Mouse (Mus musculus) thymus, postnatal 0 days (tissue): ENCODE results near the gene Ece2. TPM values are rescaled to one million over a fixed set of nuclear protein-coding genes. Genes with fewer than 3 reads are reported as not detected.

Source experiments
- DNase-seq: peaks from one replicate; pipeline ENCODE4 v3.0.0-alpha.2; 2015; ENCODE audit warnings: low spot score
- polyA plus RNA-seq: library from polyadenylated mRNA; unstranded; fragments of >200 nt; fragmentation: Nextera tagmentation; extraction: Ambion mirVana; gene quantifications from 2 replicates; pipeline ENCODE4 v1.2.1, GENCODE M21; 2015

The Ece2 gene
- 0.08 and 0.23 TPM in 2 replicates for polyA plus RNA-seq

- no peak for DNase-seq
Observed at GRCm38 (mm10) chr16:20629731-20630634, at the start of gene Ece2. TSS of gene Ece2 (plus strand) at chr16:20629828.

GRCm38 (mm10) chr16:20589366-20589938, 40.2 kb upstream of the Ece2 start, which contains the start of gene Vwa5b2:
TSS of gene Vwa5b2 (plus strand) at chr16:20589471.
- no peak for DNase-seq

- DNase-seq, result no peak
Observed at GRCm38 (mm10) chr16:20589939-20590679, 39.5 kb upstream of the Ece2 start.

- DNase-seq, result no peak
Observed at GRCm38 (mm10) chr16:20590680-20591038, 39.0 kb upstream of the Ece2 start.

- DNase-seq, result no peak
Observed at GRCm38 (mm10) chr16:20591076-20591705, 38.4 kb upstream of the Ece2 start.

- no peak for DNase-seq
Observed at GRCm38 (mm10) chr16:20595060-20595673, 34.5 kb upstream of the Ece2 start.

- DNase-seq, result no peak
Observed at GRCm38 (mm10) chr16:20595737-20596136, 33.9 kb upstream of the Ece2 start.

GRCm38 (mm10) chr16:20596687-20597441, 32.8 kb upstream of the Ece2 start:
- no peak for DNase-seq

GRCm38 (mm10) chr16:20600511-20600910, 29.1 kb upstream of the Ece2 start:
- no peak for DNase-seq

- no peak for DNase-seq
Observed at GRCm38 (mm10) chr16:20604705-20605104, 24.9 kb upstream of the Ece2 start.

- peak; percentile 84 for DNase-seq
Observed at GRCm38 (mm10) chr16:20610501-20611356, 18.9 kb upstream of the Ece2 start.

GRCm38 (mm10) chr16:20611357-20612227, 18.0 kb upstream of the Ece2 start, which contains the start of the genes Eef1akmt4, Gm49333 and Alg3:
TSS of gene Eef1akmt4 (plus strand) at chr16:20611593.
TSS of gene Gm49333 (plus strand) at chr16:20611610.
TSS of gene Alg3 (minus strand) at chr16:20611735.
- peak; percentile 90 for DNase-seq

- peak; percentile 15 for DNase-seq
Observed at GRCm38 (mm10) chr16:20619541-20620398, 9.9 kb upstream of the Ece2 start.

GRCm38 (mm10) chr16:20620399-20620735, 9.3 kb upstream of the Ece2 start:
- DNase-seq, result peak; percentile 7

- no peak for DNase-seq
Observed at GRCm38 (mm10) chr16:20620751-20621190, 8.9 kb upstream of the Ece2 start.

GRCm38 (mm10) chr16:20621191-20621990, 8.2 kb upstream of the Ece2 start, which contains the start of gene Camk2n2:
TSS of gene Camk2n2 (minus strand) at chr16:20621287.
- DNase-seq, result peak; percentile 34
